Comparison of ENCODE assay signal across 25 mouse cellular contexts in the genomic region with DNA sequence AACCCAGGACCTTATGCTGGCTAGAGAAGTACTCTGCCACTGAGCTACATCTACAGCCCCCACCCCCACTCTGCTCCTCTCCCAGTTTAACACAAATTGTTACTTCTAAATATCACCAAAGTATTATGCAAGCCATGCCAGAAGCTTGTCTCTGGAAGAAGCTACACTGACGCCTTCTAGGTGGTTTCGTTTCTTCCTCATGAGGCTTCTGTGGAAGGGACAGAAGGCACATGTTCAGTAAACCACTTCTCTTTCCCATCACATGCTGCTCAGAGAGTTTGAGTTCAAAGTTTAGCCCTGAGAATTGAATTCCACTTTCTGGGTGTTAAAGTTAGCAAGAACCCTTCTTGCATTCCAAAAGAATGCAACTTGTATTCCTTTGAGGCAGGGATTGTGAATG. TPM values are rescaled to one million over a fixed set of nuclear protein-coding genes. Genes with fewer than 3 reads are reported as not detected.
DNase-seq lines count a peak whose midpoint lies in the region; ATAC-seq and TF ChIP-seq lines count a peak whose summit lies in the region.
"Had no signal": no experiment of that assay in that cellular context is flagged by ENCODE, and none has a peak within 500 bp of the region (broad histone marks: within the 10 kb centered on the region; RNA-seq: fewer than 3 reads in every experiment).

No protein-coding gene starts in this region.

- no peaks in the 10 kb centered on the region for H3K27me3 ChIP-seq in liver, embryonic 15.5 days
- H3K27me3 ChIP-seq in intestine, postnatal 0 days (replicated peaks; ENCODE audit: control insufficient read depth, insufficient read depth, low read length), result no peaks in the 10 kb centered on the region
- H3K27me3 ChIP-seq: forebrain, embryonic 12.5 days; heart, embryonic 15.5 days had no signal

- H3K27ac ChIP-seq in liver, embryonic 15.5 days (replicated peaks), result no peak overlapping the region
- H3K27ac ChIP-seq in brown adipose tissue, adult 24 weeks (replicated peaks; ENCODE audit: low read depth, low read length), result peak overlapping the region; percentile 17; the same call in 1 of the 2 replicates
- H3K27ac ChIP-seq in intestine, postnatal 0 days (ENCODE audit: low read depth, low read length), result no peak overlapping the region
- H3K27ac ChIP-seq: forebrain, embryonic 12.5 days; heart, adult 2 months; heart, embryonic 15.5 days; hindbrain, embryonic 10.5 days; hindbrain, postnatal 0 days had no signal

- no peak for TF ChIP-seq CTCF in intestine, postnatal 0 days (IDR thresholded peaks at IDR 0.05; ENCODE audit: low read depth)

- no peak overlapping the region for H3K4me3 ChIP-seq in liver, embryonic 15.5 days (replicated peaks)
- H3K4me3 ChIP-seq in brown adipose tissue, adult 24 weeks (ENCODE audit: insufficient read depth, low read depth, low read length), result no peak overlapping the region
- H3K4me3 ChIP-seq in intestine, postnatal 0 days (ENCODE audit: low read depth, low read length), result no peak overlapping the region
- H3K4me3 ChIP-seq: forebrain, embryonic 12.5 days; heart, adult 2 months; heart, embryonic 15.5 days; hindbrain, embryonic 10.5 days; myocyte had no signal

- no peak for DNase-seq in liver
- DNase-seq in yolk sac, embryonic 10.5 days (ENCODE audit: low spot score), result peak; percentile 40
- no peak for DNase-seq in urinary bladder, adult 2 months (ENCODE audit: low spot score)
- no peak for DNase-seq in embryo, embryonic 10.5 days (ENCODE audit: low spot score)
- DNase-seq: adrenal gland, postnatal 10 days; cerebellum, adult 18-20 months; cerebellum, postnatal 25 days; gastrocnemius, postnatal 10 days; heart, adult 2 months; kidney, adult 9 months; midbrain, embryonic 14.5 days had no signal

- H3K4me1 ChIP-seq in liver, embryonic 15.5 days (replicated peaks), result no peaks in the 10 kb centered on the region
- H3K4me1 ChIP-seq in brown adipose tissue, adult 24 weeks (ENCODE audit: control insufficient read depth, insufficient read depth, insufficient read length, low read length), result no peaks in the 10 kb centered on the region
- H3K4me1 ChIP-seq in intestine, postnatal 0 days (replicated peaks; ENCODE audit: control insufficient read depth, insufficient read depth, low read length), result no peaks in the 10 kb centered on the region
- H3K4me1 ChIP-seq: forebrain, embryonic 12.5 days; heart, embryonic 15.5 days; hindbrain, embryonic 10.5 days had no signal

- no peaks in the 10 kb centered on the region for H3K9me3 ChIP-seq in liver, embryonic 15.5 days (replicated peaks)
- no peaks in the 10 kb centered on the region for H3K9me3 ChIP-seq in intestine, postnatal 0 days (ENCODE audit: control insufficient read depth)
- H3K9me3 ChIP-seq: forebrain, embryonic 12.5 days; heart, embryonic 15.5 days; hindbrain, embryonic 10.5 days had no signal

- peak; percentile 34; the same call in 1 of the 2 replicates for ATAC-seq in liver, embryonic 15.5 days (ENCODE audit: insufficient read depth)
- peak; percentile 59 for ATAC-seq in intestine, postnatal 0 days
- ATAC-seq: activated CD4-positive, CD25-positive, alpha-beta regulatory T cell, adult 4 months; hindbrain, postnatal 0 days had no signal

- H3K36me3 ChIP-seq in liver, embryonic 15.5 days (replicated peaks), result no peaks in the 10 kb centered on the region
- H3K36me3 ChIP-seq in intestine, postnatal 0 days (ENCODE audit: control insufficient read depth, insufficient read depth), result no peaks in the 10 kb centered on the region
- H3K36me3 ChIP-seq: forebrain, embryonic 12.5 days; heart, embryonic 15.5 days; hindbrain, embryonic 10.5 days had no signal

- H3K4me2 ChIP-seq in liver, embryonic 15.5 days, result no peak overlapping the region
- no peak overlapping the region for H3K4me2 ChIP-seq in intestine, postnatal 0 days (replicated peaks; ENCODE audit: low read depth)
- H3K4me2 ChIP-seq: forebrain, embryonic 12.5 days; heart, embryonic 15.5 days had no signal

- 32% methylated on average over 2 of the region's 2 CpGs for WGBS in liver, embryonic 15.5 days (ENCODE audit: insufficient replicate concordance)
- WGBS in intestine, postnatal 0 days, result 58% methylated on average over 2 of the region's 2 CpGs

- no peak overlapping the region for H3K9ac ChIP-seq in liver, embryonic 15.5 days
- H3K9ac ChIP-seq in intestine, postnatal 0 days (ENCODE audit: low read depth, low read length), result no peak overlapping the region
- H3K9ac ChIP-seq: forebrain, embryonic 12.5 days; heart, embryonic 15.5 days had no signal

RNA-seq across cellular contexts. Expression of a gene that starts 39.0 kb away (rescaled TPM):
- polyA plus RNA-seq in liver, embryonic 15.5 days (2015; fragmentation: Nextera tagmentation; extraction: Ambion mirVana), result 101 and 104 TPM in 2 replicates
- polyA plus RNA-seq in brown adipose tissue, adult 24 weeks (2012; ENCODE audit: insufficient read depth, insufficient read length, missing spikeins), result 117 and 194 TPM in 2 replicates
- 790 and 828 TPM in 2 replicates for polyA plus RNA-seq in intestine, postnatal 0 days (2015; fragmentation: Nextera tagmentation; extraction: Ambion mirVana)
- 311 and 408 TPM in 2 replicates for polyA plus RNA-seq in urinary bladder, adult 2 months (2012; rRNA removed)

RNA-seq across cellular contexts. Expression of a gene that starts 49.0 kb away (rescaled TPM):
- not detected in 2 replicates for polyA plus RNA-seq in liver, embryonic 15.5 days (2015; fragmentation: Nextera tagmentation; extraction: Ambion mirVana)
- not detected in 2 replicates for polyA plus RNA-seq in brown adipose tissue, adult 24 weeks (2012; ENCODE audit: insufficient read depth, insufficient read length, missing spikeins)
- not detected in 2 replicates for polyA plus RNA-seq in intestine, postnatal 0 days (2015; fragmentation: Nextera tagmentation; extraction: Ambion mirVana)
- not detected in 2 replicates for polyA plus RNA-seq in urinary bladder, adult 2 months (2012; rRNA removed)
- polyA plus RNA-seq: activated CD4-positive, CD25-positive, alpha-beta regulatory T cell, adult 4 months; forebrain, embryonic 12.5 days; frontal cortex, adult 2 months; heart, adult 2 months; heart, embryonic 15.5 days; hindbrain, embryonic 10.5 days; hindbrain, postnatal 0 days; limb, embryonic 14.5 days; midbrain, embryonic 14.5 days; myocyte; neural tube, embryonic 14.5 days; stomach, embryonic 16.5 days; thymus, postnatal 0 days had no signal
